Mouse (Mus musculus) intestine, embryonic 14.5 days (tissue): Measurements from ENCODE around the gene Snap91. TPM values are rescaled to one million over a fixed set of nuclear protein-coding genes. Genes with fewer than 3 reads are reported as not detected.

Experiments
- ATAC-seq: fragments of 200-750 bp; cut with Nextera tagmentation; replicated peaks from 2 replicates; pipeline ENCODE4 v1.8.0; 2017; ENCODE audit warnings: low read depth, moderate number of reproducible peaks, moderate TSS enrichment, moderate library complexity; ENCODE audit not compliant: low FRiP score, low TSS enrichment
- DNase-seq: peaks from one replicate; pipeline ENCODE4 v3.0.0-alpha.2; 2018; ENCODE audit warnings: low spot score
- H3K27ac ChIP-seq: fragments of 300-500 bp; sonication (generic); 2 replicates; pipeline ENCODE4 v1.5.1; 2014; ENCODE audit warnings: low read depth, mild to moderate bottlenecking, control low read depth
- H3K27me3 ChIP-seq: fragments of 300-500 bp; sonication (generic); replicated peaks from 2 replicates; pipeline ENCODE4 v1.6.1; 2014; ENCODE audit warnings: low read length, control low read depth; ENCODE audit not compliant: control insufficient read depth, insufficient read depth
- H3K36me3 ChIP-seq: fragments of 300-500 bp; sonication (generic); 2 replicates; pipeline ENCODE4 v1.6.1; 2014; ENCODE audit warnings: low read length, control low read depth; ENCODE audit not compliant: control insufficient read depth, insufficient read depth
- H3K4me1 ChIP-seq: fragments of 300-500 bp; sonication (generic); replicated peaks from 2 replicates; pipeline ENCODE4 v1.6.1; 2014; ENCODE audit warnings: low read length, control low read depth, mixed read lengths; ENCODE audit not compliant: control insufficient read depth, insufficient read depth
- H3K4me2 ChIP-seq: fragments of 300-500 bp; sonication (generic); 2 replicates; pipeline ENCODE4 v1.6.1; 2014; ENCODE audit warnings: low read length
- H3K4me3 ChIP-seq: fragments of 300-500 bp; sonication (generic); 2 replicates; pipeline ENCODE4 v1.5.1; 2014; ENCODE audit warnings: low read depth, low read length, control low read depth, mixed read lengths
- H3K9ac ChIP-seq: fragments of 300-500 bp; sonication (generic); 2 replicates; pipeline ENCODE4 v1.6.1; 2014; ENCODE audit warnings: mild to moderate bottlenecking, low read length
- H3K9me3 ChIP-seq: fragments of 300-500 bp; sonication (generic); 2 replicates; pipeline ENCODE4 v1.6.1; 2016; ENCODE audit warnings: low read length, control low read depth; ENCODE audit not compliant: control insufficient read depth
- WGBS: fragments of 180-500 bp; shearing (Covaris S2); extraction: QIAGEN DNeasy Blood & Tissue Kit; methylation state at CpG from one replicate; pipeline ENCODE4 v1.1.7; 2014; 5-methylcytosine and 5-hydroxymethylcytosine counted together
- polyA plus RNA-seq: library from polyadenylated mRNA; unstranded; fragments of >200 nt; fragmentation: Nextera tagmentation; extraction: Ambion mirVana; gene quantifications from 2 replicates; pipeline ENCODE4 v1.2.1, GENCODE M21; 2014

Gene Snap91
- polyA plus RNA-seq, 1 experiment from 2014 or later = 4.1 TPM

DNA sequence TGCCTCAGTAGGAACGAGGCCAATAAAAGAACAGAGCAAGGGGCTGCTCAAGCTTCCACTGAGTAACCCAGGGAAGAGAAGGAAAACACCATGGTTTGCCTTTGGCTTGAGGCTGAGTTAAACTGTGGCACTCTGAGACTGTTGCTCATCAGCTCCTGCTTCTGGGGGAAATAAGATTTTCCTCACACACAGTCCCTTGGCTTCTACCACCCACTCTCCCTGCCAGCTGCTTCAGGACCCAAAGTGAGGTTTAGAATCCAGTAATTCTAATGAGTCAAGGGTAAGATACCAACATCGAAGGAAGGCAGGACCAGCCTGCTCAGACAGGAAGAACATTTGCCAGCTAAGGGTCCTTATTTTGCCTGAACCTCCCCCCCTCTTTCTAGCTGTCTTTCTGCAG, 50.7 kb downstream of the Snap91 start:
- 83% methylated on average over 2 of the region's 2 CpGs for WGBS
- ATAC-seq = no peak
- H3K9ac ChIP-seq = no peak overlapping the region

DNA sequence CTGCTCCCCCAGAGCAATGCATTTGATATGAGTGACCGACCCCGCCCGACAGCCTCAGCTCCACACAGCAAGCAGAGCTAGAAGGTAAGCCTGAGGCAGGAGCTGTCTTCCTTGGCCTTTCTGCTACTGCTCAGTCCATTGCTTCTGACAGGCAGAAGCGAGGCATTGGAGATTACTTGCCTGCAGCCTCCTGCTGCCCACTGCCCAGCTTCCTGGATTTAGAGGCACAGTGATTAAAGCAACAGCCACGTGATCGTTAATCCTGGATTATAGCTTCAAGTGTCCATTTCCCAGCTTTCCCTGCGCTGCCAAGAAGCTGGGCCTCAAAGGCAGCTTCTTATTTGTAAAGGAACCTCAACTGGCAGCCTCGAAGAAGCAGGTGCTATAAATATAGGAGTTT, 51.4 kb downstream of the Snap91 start:
- no peak overlapping the region for H3K9ac ChIP-seq
- no peak for ATAC-seq
- H3K4me3 ChIP-seq = no peak overlapping the region
- WGBS = 56% methylated on average over 8 of the region's 8 CpGs
- no peaks in the 10 kb centered on the region for H3K9me3 ChIP-seq
- H3K36me3 ChIP-seq = no peaks in the 10 kb centered on the region
- H3K4me1 ChIP-seq = no peaks in the 10 kb centered on the region
- no peak overlapping the region for H3K4me2 ChIP-seq
- no peak for DNase-seq
- H3K27me3 ChIP-seq = no peaks in the 10 kb centered on the region
- no peak overlapping the region for H3K27ac ChIP-seq

More for the DNA sequence above, 50.7 kb downstream of the Snap91 start:
- H3K27me3 ChIP-seq = no peaks in the 10 kb centered on the region
- H3K4me1 ChIP-seq = no peaks in the 10 kb centered on the region
- H3K4me3 ChIP-seq = no peak overlapping the region
- H3K4me2 ChIP-seq = no peak overlapping the region
- H3K27ac ChIP-seq = no peak overlapping the region
- H3K36me3 ChIP-seq = no peaks in the 10 kb centered on the region
- H3K9me3 ChIP-seq = no peaks in the 10 kb centered on the region
- DNase-seq = no peak

DNA sequence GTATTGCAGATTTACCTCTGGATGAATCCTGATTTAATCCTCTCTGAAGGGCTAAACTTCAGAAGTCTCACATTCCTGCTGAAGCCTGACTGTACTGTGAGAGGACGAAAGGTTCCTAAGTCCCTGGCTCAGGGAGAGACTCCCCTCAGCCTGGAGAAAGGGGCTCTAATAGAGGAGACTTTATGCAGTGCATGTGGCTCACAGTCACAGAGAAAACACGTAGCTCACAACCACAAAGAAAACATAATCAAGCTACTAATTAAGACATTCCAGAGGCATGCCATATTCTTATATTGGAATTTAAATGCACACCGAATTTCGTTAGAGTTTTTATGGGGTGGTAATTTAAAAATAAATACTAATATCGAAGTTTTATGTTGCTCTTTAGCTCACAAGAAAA, 61.1 kb downstream of the Snap91 start:
- Histone ChIP-seq H3K4me3 (no peak overlapping the region), H3K36me3 (no peaks in the 10 kb centered on the region), H3K9ac (no peak overlapping the region), H3K4me2 (no peak overlapping the region), H3K4me1 (no peaks in the 10 kb centered on the region), H3K27ac (no peak overlapping the region), H3K9me3 (no peaks in the 10 kb centered on the region), H3K27me3 (no peaks in the 10 kb centered on the region)
- no peak for ATAC-seq
- DNase-seq = no peak
- 83% methylated on average over 5 of the region's 5 CpGs for WGBS

DNA sequence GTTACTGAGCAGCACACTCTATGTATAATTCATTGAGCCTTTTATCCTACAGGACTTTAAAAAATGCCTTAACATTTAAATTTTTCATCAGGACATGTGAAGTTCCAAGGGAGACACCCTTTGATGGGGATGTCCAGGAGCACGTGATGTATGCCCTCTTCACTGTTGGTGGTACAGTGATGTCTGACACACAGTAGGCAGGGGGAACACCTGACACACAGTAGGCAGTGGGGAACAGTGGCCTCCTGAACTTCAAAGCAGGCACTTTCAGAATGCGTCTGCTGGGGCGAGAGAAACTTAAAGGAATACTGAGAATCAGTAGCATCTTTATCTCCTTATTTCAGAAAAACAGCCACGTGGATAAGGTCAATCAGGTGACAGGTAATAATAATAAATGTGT, 62.8 kb downstream of the Snap91 start:
- no peak overlapping the region for H3K27ac ChIP-seq
- H3K4me3 ChIP-seq = no peak overlapping the region
- WGBS = 63% methylated on average over 4 of the region's 4 CpGs
- H3K9ac ChIP-seq = no peak overlapping the region
- ATAC-seq = no peak
- H3K4me2 ChIP-seq = no peak overlapping the region
- no peaks in the 10 kb centered on the region for H3K9me3 ChIP-seq
- H3K27me3 ChIP-seq = no peaks in the 10 kb centered on the region
- no peaks in the 10 kb centered on the region for H3K36me3 ChIP-seq
- H3K4me1 ChIP-seq = no peaks in the 10 kb centered on the region
- DNase-seq = no peak

DNA sequence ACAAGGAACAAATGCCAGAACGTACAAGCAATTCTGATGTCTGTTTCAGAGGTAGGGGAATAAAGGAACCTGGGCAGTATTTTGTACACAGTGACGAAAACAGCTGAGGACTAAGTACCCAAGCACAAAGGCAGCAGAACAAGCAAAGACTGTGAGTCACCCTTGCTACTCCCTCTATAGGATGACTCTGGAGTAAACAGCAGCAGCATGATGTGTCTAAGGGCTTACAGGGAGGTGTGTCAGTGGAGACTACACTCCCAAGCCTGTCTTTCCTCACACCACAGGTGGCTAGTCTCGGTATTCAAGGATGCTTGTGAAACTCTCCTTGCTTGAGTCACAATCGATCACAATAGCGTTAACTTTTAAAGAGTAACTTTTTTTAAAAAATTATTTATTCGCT, 66.1 kb downstream of the Snap91 start:
- Histone ChIP-seq H3K4me3 (no peak overlapping the region), H3K9me3 (no peaks in the 10 kb centered on the region), H3K27ac (no peak overlapping the region), H3K9ac (no peak overlapping the region), H3K4me2 (no peak overlapping the region), H3K4me1 (no peaks in the 10 kb centered on the region), H3K27me3 (no peaks in the 10 kb centered on the region), H3K36me3 (no peaks in the 10 kb centered on the region)
- ATAC-seq = no peak
- 76% methylated on average over 6 of the region's 6 CpGs for whole genome bisulfite sequencing
- no peak for DNase-seq

DNA sequence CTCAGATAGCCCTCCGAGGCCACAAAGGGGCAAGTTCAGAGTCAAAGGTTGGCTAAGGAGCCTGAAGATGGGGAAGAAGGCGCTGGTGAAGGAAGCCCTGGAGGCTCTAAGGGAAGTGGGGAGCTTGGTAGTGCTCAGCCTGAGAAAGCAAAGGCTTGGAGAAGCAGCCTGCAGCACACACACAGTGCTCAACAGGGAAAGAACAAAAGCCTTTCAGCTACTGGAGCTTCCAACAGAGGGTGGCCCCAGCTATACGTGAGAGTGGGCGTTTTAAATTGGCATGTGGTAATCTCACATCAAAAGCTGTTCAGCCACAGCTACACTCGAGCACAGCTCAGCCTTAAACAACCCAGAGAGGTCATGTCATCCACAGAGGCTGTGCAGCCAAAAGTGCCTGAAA, 67.1 kb downstream of the Snap91 start:
- H3K27me3 ChIP-seq = no peaks in the 10 kb centered on the region
- DNase-seq = no peak
- no peaks in the 10 kb centered on the region for H3K36me3 ChIP-seq
- ATAC-seq = no peak
- no peak overlapping the region for H3K4me2 ChIP-seq
- WGBS = 49% methylated on average over 5 of the region's 5 CpGs
- no peaks in the 10 kb centered on the region for H3K4me1 ChIP-seq
- no peak overlapping the region for H3K27ac ChIP-seq
- no peaks in the 10 kb centered on the region for H3K9me3 ChIP-seq
- H3K9ac ChIP-seq = no peak overlapping the region
- no peak overlapping the region for H3K4me3 ChIP-seq

DNA sequence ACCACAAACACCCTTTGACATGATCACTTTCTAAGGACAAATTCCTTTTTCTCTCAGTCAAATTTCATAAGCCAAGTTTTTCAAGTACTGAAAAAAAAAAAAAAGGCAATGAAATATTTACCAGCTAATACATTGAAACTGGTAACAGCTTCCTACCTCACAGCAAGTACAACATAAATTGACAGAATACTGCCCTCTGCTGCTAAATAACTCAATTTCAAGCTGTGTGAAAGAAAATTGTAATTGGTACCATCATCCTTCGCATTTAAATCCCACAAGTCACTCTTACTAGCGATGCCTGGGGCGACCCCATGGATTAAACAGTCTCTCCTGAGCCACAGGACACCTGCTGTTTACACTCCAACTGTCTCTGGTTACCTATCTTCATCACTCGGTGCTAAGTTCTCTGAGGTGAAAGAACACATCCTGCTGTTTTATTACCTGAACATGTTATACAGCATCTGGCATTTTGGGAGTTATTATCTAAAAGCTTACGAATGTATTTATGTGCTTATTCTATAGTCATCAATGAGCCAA, 69.7 kb downstream of the Snap91 start:
- DNase-seq (no peak), ATAC-seq (no peak)
- WGBS = 45% methylated on average over 5 of the region's 5 CpGs
- Histone ChIP-seq H3K36me3 (no peaks in the 10 kb centered on the region), H3K27me3 (no peaks in the 10 kb centered on the region), H3K4me2 (no peak overlapping the region), H3K4me3 (no peak overlapping the region), H3K9ac (no peak overlapping the region), H3K27ac (no peak overlapping the region), H3K4me1 (no peaks in the 10 kb centered on the region), H3K9me3 (no peaks in the 10 kb centered on the region)

DNA sequence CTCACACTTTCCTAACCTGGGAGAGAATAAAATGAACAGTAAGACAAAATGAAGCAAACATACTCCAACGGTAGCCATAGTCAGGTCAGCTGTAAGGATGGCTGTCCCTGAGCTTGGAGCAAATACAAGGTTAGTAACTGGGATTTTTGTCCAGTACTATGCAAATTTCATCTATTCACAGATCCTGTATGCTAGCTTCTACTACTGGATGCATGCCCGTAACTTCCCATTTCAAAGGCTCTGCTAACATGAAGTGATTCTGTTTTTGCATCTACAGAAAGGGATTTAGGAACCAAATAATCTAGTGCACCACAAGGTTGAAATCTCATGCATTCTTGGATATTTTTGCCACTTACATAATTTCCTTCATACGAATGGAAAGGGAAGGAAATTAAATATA, 70.2 kb downstream of the Snap91 start:
- ATAC-seq (no peak), DNase-seq (no peak)
- Histone ChIP-seq H3K4me3 (no peak overlapping the region), H3K4me1 (no peaks in the 10 kb centered on the region), H3K4me2 (no peak overlapping the region), H3K36me3 (no peaks in the 10 kb centered on the region), H3K9me3 (no peaks in the 10 kb centered on the region), H3K27me3 (no peaks in the 10 kb centered on the region), H3K9ac (no peak overlapping the region), H3K27ac (no peak overlapping the region)
- 83% methylated on average over 3 of the region's 3 CpGs for WGBS

DNA sequence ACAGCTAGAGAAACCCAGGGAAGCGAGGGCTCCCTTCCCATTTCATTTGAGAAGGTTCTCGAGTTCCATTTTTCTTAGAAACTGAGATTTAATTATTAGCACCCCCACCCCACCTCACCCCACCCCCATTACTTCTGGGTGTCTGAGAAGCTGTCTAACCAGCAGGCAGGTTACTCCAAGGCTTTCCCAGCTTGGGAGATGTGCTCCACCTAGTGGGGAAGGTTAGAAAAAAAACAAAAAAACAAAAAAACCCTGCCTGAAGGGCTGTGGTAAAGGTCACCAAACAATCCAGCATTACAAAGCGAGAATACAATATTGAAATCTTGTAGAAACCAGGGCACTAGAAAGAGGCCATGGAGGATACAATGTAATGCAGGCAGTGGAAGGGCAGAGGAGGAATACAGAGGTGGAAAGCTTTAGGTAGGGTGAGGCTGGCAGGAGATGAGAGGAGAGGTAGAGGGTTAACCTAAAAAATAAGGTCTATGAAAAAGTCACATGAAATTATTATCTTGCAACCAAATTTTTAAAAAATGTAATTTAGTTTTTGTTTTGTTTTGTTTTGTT, 79.8 kb downstream of the Snap91 start:
- H3K27ac ChIP-seq = no peak overlapping the region
- no peak overlapping the region for H3K9ac ChIP-seq
- H3K4me2 ChIP-seq = no peak overlapping the region
- peaks cover 3% of the 10 kb centered on the region; the same call in 1 of the 2 replicates for H3K27me3 ChIP-seq
- DNase-seq (no peak), ATAC-seq (0 out of 2 replicates have a peak, but pooled peaks have one; percentile 23)
- no peaks in the 10 kb centered on the region for H3K9me3 ChIP-seq
- no peaks in the 10 kb centered on the region for H3K36me3 ChIP-seq
- H3K4me3 ChIP-seq = no peak overlapping the region
- H3K4me1 ChIP-seq = no peaks in the 10 kb centered on the region
- WGBS = 31% methylated on average over 3 of the region's 3 CpGs
